Mouse (Mus musculus) G1E (cell line): Measurements from ENCODE around the gene Cacng2.

Source experiments
- CTCF ChIP-seq: IDR thresholded peaks from 2 replicates; pipeline ENCODE4 v1.5.1; 2012; ENCODE audit warnings: low read depth, low read length, inconsistent platforms, mixed read lengths
- GATA1 ChIP-seq: IDR thresholded peaks from 2 replicates; pipeline ENCODE4 v1.6.1; 2012; ENCODE audit warnings: borderline replicate concordance, low read length, inconsistent platforms, mixed read lengths
- POLR2AphosphoS5 ChIP-seq: IDR thresholded peaks from 2 replicates; pipeline ENCODE4 v1.6.1; 2012; ENCODE audit warnings: low read depth, low read length, inconsistent platforms; ENCODE audit not compliant: insufficient replicate concordance

DNA sequence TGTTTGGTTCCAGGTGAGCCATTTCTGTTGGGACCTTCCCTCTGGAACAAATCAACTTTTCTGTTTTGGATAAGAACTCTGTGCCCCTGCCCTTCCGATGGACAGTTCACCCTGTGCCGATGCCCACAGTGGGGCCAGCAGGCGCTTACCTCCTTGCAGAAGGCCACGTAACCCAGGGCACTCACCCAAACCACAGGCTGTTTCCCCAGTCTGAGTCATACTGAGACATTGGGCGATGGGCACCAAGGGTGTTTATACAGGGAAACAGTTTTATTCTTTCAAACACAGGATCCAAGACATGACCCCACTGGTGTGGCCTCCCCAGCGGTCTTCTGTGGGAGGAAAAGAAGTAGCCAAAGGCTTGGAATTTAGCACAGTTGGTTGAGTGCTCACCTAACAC lies 35.6 kb upstream of the Cacng2 start:
- TF ChIP-seq POLR2AphosphoS5 (no peak), CTCF (no peak), GATA1 (no peak)
